Mouse (Mus musculus) CD8-positive naive resting alpha-beta T cell, adult 57 days (primary cell): ENCODE measurements around the gene Iars2. TPM values are rescaled to one million over a fixed set of nuclear protein-coding genes. Genes with fewer than 3 reads are reported as not detected.

Experiments
- total RNA-seq: library from RNA; stranded (reverse); gene quantifications from one replicate; pipeline ENCODE4 v1.2.4, GENCODE M21; 2023

Iars2 gene
- total RNA-seq = 33.3 TPM

DNA sequence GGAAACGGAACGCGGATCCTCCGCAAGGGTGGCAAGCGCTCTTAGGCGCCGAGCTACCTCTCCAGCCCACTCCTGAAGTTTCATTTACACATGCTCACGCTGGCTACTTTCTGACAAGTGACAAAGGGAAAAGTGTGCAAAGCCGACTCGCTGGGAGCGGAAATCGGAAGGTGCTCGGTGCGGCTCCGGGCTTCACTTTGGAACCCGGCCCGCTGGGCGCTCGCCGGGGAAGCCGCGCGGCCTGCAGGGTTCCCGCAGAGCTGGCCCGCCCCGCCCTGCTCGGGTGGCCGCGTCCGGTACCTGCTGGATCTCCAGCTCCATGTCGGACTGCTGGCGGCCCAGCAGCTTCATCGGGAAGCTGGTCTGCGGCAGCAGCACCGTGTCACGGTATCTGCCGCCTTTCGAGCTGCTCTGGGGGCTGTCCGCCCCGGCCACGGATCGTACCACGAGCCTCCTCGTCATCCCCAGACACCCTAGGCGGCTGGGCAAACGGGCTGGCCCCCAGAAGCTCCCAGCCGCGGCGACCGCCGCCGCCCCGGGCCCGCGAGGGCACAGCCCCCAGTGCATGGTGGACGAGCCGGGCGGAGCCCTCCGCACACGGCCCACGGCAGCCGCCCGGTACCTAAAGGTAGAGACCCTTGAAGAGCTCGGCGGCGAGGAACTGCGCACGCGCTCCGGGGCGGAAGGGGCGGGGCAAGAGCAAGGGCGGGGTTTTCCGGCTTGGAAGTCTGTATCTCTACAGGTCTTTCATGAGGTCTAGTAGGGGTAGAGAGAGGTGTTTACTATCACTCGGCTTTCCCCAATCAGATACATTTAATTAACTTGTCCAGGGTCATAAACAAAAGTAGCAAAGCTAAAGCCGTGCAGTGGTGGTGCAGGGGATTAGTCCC, at the start of gene Iars2:
TSS of gene Iars2 (minus strand) at position 676 of the 890 bp plus-strand sequence.

DNA sequence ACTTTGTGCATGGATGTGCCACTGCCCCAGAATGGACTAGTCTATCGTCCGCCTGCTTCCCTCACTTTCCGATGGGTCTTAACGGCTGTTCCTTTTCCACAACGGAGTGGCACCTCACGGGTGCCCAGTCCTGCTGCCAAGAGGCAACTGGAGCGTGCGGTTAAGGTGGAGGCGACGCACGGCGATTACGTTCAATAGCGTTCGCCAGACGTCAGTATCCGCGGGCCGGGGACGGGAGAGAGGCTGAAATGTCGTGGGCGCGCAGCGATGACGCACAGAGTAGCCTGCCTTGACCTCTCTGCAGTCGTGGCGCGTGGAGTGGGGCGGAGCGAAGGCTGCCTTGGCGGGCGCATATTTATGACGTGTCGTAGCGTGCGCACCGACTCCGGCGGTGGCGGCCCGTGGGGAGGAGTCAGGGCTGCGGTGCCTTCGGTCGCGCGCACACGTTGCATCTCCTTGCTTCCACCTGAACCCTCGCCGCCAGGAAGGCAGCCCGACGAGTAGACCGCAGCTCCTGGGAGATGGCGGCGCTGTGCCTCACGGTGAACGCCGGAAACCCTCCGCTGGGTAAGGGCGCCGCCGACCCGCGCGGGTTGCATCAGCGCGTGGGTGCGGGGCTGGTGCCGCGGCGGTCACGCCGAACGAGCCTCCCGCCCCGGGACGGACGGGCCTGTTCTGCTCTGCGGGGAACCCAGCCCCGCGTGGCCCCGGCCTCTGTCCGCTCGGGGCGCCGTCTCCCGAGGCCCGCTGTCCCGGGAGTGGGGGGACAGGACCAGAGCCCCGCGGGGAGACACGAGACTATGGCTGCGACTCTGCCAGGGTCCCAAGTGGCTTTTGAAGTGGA, 33.7 kb upstream of the Iars2 start, which contains the start of gene Eprs:
TSS of gene Eprs (plus strand) at position 368 of the 844 bp plus-strand sequence.

DNA sequence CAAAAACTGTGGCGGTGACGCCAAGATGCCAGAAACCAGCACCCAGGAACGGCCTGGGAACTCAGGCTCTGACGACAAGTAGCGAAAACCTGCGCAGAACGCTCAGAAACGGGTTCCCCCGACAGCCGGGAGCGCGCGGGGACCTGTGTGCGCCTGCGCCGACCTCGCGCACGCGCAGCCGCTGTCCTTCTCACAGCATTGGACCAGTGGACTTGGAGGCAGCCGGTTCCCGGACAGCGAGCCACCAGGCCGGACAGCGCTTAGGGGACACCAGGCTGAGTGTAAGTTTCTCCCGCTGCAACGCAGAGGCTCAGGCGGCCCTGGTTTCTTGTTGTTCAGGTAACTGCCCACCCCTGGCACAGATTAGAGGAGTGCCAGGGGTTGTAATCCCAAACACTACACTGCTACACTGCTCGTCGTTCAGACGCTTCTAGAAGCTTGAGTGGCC, 2.8 kb upstream of the Iars2 start, which contains the start of gene Bpnt1:
TSS of gene Bpnt1 (plus strand) at position 167 of the 448 bp plus-strand sequence.

Other genes starting within 250 kb of the Iars2 start
- 39.3 TPM for gene Rab3gap2, start 125.3 kb downstream of the Iars2 start, total RNA-seq
- 14.6 TPM for gene Bpnt1, start 2.8 kb upstream of the Iars2 start, total RNA-seq
- 96.5 TPM for gene Eprs, start 33.6 kb upstream of the Iars2 start, total RNA-seq
- not detected for gene Slc30a10, start 125.5 kb upstream of the Iars2 start, total RNA-seq